Mouse (Mus musculus): ENCODE measurements around the gene Epha10.
"Not testable (repeated sequence)": the region's sequence is repeated elsewhere in the genome, so short reads cannot be mapped to it uniquely, and the experiment has no call there.

The Epha10 gene

DNA sequence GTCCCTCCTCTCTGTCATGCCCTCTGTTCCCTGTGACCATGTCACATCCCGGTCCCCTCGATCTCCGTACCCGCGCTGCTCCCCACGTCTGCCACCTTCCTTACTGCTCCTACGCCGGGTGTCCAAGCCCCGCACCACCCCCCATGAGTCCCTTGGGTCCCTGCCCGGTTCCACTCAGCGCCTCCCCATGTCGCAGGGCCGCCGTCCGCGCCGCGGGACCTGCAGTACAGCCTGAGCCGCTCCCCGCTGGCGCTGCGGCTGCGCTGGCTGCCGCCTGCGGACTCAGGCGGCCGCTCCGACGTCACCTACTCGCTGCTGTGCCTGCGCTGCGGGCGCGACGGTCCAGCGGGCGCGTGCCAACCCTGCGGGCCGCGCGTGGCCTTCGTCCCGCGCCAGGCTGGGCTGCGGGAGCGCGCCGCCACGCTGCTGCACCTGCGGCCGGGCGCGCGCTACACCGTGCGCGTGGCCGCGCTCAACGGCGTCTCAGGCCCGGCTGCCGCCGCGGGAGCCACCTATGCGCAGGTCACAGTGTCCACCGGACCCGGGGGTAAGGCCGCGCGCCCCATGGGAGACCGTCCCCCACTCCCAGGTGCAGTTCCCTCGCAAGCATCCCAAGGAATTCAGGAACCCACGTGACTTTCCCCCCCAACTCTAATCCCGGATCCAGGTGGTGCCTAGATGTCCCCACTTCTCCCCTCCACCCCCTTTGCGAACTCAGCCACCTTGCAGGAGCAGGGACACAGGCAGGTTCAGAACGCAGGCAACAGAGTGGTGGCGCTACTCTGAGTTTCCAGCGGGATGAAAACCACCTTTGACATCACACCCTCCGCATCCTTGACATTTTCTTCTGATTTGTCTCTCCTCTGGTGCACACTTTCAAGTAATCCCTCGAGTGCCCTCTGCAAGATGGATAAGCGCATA, 14.1 kb downstream of the Epha10 start:
- DNase-seq = no peak

DNA sequence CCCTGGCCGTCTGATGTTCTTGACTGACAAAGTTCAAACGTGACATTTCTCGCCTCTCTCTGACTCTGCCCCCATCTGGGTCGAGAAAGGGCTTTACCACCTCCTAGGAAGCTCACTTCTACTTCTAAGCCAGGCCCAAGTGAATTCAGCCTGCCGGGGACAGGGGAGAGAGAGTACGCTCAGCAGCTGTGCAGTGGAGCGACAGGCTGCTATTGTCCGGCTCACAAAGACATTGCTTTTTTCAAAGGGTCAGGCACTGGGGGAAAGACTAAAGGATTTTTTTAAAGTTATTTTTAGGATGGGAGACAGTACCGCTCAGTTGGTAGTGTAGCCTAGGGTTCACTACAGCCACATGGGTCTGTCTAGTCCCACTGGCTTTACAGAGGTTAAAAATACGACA, 17.7 kb downstream of the Epha10 start:
- no peak for DNase-seq

DNA sequence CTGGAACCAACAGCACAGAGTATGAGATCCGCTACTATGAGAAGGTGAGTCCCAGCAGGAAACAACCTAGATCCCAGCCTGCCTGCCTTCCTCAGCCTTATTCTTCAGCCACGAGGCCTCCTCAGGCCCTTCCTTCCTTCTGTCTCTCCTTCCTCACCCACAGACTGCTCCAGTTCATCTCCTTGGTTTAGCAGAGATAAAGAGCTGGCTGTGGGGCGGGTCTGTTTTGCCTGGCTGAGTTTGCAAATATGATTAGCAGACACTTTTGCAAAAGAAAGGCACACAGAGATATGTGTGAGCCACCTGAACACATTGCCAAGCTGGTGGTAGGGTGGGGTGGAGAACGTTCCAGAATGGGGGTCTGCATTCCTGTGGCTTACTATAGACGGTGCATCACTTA, 19.2 kb downstream of the Epha10 start:
- no peak for DNase-seq

DNA sequence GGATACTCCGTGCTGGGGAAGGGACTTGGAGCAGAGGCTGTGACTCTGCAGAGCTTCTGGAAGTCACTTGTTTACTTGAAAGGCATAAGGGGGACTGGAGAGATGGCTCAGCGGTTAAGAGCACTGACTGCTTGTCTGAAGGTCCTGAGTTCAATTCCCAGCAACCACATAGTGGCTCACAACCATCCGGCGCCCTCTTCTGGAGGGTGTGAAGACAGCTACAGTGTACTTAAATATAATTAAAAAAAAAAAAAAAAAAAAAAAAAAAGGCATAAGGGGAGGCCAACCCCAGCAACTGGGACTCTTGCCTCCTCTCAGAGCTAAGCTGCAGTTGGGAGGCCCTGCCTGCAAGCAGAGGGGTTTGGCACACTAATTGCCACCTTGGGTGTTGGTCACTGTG, 24.7 kb downstream of the Epha10 start:
- no peak for DNase-seq

DNA sequence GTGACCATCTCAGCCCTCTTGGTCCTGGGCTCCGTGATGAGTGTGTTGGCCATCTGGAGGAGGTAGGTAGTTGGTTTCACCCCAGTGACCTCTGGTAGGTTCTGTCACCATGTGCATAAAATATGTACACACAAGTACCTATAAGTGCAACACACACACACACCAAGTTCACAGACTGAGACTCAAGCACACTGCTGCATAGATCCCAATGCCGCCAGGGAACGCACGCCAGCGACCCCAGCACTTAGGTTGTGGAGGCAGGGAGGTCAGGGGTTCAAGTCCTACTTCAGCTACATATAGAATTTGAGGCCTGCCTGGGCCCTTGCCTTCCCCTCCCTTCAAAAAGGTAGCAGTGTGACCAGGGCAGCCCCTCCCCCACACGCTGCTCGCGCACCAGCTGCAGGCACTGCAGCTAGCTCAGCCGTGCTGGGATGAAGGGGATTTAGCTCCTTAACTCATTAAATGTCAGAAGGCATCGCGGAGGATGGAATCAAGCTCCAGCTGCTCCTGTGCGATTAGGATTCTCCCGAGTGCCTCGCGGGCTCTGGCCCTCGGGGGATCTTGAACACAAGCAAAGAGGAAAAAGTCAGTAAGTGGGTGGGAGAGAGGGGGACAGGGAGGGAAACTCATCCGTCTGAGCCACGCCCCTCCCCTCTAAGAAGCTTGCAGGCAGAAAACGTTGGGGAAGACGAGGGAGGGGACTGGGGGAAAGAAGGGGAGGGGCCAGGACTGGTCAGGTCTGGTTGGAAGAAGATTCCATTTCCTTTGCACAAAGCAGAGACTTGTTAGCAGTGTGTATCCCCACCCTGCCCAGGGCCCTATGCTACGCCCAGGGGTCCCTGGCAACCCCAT, 25.5 kb downstream of the Epha10 start:
- DNase-seq = peak; percentile 27

DNA sequence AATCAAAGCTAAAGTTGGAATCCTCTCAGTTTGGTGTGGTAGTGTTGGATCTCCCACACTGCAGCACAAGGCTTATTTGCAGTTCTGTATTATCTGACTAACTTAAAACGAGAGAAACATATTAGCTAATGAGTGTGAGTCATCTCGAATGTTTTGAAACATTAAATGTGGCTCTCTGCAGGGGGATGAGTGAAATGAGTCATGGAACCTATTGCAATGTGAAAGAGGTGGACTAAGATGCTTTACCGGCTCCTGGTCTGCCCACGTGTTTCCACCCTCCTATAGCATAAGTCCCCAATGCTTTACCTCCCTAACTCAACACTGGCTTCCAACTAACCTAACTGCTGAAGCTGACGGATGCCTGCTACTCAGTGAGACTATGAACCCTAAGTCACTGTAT, 47.4 kb downstream of the Epha10 start:
- DNase-seq = no peak

DNA sequence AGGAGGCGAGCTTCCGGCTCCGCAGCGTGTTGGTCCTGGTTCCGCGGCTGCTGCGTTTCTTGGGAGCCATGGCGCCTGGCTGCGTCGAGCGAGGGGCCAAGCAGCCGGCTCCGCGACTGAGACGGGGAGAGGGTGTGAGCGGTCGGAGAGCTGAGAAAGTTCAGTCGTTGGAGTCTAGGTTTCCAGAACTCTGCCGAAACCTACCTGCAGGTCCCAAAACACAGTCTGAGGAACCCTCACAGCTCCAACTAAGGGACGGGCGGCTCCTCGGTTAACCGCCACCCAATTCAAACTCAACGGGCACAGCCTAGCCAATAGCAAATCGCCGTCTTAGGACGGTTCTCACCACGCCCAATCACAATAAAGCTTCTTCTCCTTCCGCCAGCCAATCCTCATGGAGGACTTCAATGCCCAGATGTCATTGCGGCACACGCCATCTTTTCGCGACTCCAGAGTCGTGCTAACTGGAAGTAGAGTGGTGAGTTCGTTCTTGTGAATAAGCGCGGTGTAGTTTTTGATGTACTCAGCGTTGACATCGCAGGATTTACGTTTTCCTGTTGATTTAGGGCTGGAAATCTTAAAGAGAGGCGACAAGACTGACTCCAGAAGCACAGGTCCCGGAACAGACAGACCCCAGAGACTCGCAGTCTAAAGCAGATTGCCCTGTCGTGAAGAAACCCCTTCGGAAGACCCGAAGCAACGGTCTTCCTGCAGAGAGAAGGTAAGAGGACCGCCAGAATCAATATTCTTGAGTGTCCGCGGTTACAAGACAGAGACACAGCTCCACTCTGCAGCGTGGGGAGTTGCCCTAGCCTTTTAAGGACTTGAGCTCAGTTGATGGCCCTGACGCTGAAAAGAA, 56.1 kb downstream of the Epha10 start, which contains the start of gene 9930104L06Rik:
9930104L06Rik (plus strand) TSS at position 436 of the 859 bp plus-strand sequence.
- peak; percentile 96 for DNase-seq

DNA sequence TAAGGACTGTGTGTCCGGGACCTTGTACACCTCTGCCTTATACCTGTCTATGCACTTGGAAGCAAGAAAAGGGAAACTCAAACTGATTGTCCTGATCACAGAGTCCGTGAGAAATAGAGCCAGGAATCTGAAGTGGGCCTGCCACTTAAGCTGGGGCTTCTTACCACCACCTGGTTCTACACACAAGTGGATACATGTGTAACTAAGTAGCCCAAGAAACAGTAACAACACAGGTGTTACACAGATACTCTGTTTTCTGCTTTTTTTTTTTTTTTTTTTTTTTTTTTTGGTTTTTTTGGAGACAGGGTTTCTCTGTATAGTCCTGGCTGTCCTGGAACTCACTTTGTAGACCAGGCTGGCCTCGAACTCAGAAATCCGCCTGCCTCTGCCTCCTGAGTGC, 58.5 kb downstream of the Epha10 start, which contains the start of gene Cdca8:
Cdca8 (minus strand) TSS at position 101 of the 400 bp plus-strand sequence.
- DNase-seq = not testable (repeated sequence)

DNA sequence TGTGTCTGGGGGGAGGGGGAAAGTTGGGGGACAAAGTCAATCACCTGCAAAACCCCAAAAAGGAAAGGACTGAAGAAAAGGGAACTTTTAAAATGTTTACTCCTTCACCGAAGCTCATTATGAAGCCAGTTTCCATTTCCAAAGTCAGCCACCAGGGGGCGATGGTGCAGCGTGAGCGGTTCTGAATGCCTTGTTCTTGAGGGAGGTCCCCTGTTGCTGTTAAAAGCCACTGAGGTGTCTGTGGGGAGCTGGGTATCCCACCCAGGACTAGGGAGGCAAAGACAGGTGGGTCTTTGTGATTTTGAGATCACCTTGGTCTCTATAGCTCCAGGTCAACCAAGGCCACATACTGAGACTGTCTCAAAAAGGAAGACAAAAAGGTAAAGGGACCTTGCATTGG, 62.3 kb downstream of the Epha10 start:
- DNase-seq = peak; percentile 89

DNA sequence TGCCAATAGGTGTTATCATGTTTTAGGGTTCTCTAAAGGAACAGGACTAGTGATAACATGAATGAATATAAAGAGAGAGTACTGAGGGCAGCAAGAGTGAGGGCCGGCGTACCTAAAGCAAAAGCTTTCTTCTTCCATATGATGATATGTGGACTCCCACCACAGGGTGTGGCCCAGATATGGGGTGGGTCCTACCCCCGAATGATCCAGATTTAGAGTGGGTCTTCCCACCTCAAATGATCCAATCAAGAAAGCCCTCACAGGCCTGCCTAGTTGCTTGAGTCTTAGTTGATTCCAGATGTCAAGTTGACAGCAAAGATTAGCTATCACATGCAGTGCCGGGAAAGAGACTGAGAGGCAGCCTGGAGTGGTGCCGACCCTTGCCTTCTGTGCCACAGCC, 63.1 kb downstream of the Epha10 start:
- DNase-seq = no peak

DNA sequence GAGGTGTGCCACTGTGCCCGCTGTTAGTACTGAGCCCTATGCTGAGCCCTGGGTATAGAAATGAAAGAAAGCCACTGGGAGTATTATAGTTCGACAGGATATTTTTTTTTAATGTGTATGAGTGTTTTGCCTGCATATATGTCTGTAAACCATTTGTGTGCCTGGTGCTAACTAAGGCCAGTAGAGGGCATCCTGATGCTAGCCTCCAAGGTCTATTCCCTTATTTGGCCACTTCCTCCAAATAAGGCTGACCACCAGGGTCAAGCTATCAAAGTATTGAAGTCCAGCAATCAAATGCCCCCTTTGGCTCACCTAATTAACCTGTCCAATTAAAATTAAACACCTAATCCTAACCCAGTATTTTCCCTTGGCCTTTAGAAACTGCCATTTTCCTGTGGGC, 64.3 kb downstream of the Epha10 start:
- DNase-seq = no peak

DNA sequence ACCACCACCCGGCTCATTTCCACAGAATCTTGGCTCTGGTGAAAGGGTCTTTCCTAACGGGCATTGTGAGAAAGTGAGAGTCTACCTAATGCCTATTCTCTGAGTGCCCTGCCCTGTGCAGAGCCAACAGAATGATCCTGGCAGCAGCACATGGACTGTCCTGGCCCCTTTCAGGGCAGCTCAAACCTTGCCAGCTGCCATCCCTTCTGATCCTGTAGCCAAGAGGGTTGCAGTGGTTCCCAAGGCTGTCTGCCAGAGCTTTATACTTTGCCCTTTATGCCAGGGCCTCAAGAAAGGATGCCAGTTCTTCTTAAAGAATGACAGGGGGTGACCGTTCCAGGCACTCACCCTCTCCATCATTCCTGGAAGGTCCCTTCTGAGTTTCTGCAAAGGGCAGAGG, 68.8 kb downstream of the Epha10 start:
- no peak for DNase-seq

DNA sequence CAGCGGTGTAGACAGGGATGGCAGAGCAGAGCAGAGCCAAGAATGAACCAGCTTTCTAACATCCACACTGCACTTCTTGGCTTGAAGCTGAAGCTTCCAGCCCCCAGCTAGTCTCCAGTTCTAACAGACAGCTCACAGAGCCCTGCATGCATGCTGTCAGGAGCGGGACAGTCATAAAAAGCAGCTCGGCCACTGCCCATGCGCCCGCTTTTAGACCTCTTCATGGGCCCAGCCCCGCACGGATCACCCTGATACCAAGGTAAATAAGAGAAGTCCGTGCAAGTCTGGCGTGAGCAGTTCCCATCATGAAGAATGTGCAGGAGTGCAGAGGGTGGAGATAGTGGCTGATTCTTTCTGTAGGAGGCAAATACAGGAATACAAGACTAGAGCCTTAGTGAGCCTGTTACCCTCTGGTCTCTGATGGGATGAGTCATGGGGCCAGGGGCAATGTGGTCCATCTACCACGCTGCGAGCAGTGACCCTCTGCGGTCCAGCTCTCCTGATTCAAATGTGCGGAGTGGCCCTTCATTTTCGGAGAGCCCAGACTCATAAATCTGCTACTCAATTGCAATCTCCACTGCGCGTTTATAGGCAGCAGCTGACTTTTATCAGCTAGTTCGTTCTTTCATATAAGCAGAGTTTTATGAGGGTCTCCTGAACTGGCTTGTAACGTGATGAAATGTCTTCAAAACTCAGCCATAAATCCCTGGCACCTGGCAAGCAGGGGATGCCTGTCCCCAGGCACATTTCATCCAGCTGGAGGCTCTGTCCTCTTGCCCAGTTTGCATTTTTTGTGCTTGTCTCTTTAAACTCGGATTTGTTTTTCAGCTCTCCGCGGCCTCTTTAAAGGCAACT, 69.7 kb downstream of the Epha10 start:
- DNase-seq = peak; percentile 75

DNA sequence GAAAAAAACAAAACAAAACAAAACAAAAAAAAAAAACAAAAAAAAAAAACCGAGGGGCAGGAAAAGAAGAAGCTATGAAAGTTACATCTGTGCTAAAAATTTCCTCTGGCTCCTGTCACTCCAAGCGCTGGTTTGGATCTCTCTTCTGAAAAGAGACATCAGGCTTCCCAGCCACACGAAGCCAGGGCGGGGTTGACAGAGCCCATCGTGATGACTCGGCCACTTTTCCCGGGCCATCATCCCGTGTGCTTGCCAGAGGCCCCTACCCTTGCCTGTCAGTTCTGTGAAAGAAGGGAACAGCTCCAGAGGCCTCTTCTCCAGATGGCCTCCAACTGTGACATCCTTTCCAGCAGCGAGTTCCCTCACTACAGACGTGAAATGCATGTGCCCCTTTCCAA, 70.3 kb downstream of the Epha10 start:
- peak; percentile 68 for DNase-seq

DNA sequence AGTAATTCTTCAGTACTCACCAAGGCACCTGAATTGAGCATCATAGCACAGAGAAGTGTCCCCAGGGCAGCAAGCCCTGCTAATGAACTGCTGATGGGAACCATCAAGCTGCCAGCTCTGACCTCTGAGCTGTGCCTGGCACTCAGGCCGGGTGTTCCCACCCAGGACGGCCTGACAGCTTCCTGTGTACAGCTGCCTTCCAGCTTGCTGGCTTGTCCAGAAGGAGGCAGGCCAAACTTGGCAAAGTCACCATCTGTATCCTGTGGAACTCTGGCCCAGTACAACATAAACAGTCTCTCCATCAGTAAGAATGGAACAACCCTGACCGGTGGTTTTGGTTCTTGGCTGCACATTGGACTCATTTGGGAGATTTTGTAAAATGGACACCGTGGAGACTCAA, 72.8 kb downstream of the Epha10 start:
- no peak for DNase-seq

DNA sequence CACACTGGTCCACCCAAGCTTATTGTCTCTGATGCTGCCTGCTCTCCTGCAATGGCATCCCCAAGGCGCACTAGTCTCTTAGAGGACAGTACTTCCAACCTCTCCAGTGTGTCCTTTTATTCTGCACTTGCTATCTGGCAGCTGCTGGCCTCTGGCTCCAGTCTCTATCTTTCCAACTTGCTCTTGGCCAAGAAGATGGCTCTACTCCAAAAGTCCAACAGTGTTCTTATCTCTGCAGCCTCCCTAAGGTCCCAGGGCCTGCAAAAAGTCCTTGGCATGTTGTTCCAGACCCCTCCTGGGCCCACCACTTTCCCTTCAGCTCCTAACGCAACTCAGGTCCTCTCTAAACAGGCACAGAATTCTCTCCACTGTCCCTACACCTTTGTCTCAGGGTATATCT, 76.6 kb downstream of the Epha10 start:
- no peak for DNase-seq

DNA sequence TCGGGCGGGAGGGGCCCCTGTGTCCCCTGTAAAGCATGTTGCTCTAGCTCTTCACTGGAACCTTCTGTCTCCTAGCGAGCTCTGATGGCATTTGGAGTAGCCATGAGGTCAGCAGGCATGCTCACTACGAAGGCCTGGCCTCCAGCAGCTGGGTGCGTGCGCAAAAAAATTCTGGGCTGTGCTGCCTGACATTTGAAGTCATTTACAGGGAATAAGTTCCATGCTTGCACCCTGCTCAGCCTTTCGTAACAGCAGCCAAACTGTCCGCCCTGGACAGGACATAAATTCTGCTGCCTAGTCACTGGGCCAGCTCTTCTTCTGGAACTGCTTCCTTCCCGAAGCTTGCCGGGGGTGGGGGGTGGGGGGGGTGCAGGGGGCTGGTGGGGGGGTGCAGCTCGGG, 78.4 kb downstream of the Epha10 start:
- peak; percentile 81 for DNase-seq

DNA sequence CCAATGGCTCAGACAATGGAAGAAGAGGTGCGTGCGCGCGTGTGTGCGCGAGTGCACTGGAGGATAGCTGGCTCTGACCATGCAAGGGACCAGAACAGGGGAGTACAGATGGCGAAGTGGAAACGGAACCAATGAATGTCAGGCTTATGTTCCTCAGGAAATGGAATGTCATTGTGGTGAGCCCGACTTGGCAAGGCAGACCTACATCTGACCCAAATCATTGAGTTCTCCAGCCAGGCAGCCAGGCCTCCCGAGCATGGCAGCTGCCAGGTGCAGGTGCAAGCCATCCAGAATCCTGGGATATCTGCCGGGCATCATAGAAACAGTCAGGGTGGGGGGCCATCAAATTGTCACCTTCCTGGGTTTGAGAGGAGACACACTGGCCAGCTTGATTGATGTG, 80.2 kb downstream of the Epha10 start:
- no peak for DNase-seq

DNA sequence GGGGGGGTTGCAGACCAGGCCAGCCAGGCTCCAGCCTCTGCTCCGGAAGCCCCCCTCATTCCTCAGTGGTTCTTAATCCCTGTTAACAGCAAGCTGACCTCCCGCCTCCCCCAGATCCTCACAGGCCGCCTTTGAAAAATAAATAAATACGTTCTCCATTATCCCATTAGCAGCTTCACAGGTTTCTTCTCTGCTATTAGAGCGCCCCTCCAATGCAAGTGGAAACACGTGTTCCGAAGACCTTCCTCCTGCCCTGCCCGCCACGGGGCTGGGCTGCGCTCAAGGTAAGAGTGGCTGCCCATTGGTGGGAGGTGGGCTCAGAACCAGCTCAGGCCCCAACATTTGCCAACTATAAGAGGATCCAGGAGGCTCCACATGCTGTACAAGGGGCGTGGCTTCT, 81.9 kb downstream of the Epha10 start:
- no peak for DNase-seq

DNA sequence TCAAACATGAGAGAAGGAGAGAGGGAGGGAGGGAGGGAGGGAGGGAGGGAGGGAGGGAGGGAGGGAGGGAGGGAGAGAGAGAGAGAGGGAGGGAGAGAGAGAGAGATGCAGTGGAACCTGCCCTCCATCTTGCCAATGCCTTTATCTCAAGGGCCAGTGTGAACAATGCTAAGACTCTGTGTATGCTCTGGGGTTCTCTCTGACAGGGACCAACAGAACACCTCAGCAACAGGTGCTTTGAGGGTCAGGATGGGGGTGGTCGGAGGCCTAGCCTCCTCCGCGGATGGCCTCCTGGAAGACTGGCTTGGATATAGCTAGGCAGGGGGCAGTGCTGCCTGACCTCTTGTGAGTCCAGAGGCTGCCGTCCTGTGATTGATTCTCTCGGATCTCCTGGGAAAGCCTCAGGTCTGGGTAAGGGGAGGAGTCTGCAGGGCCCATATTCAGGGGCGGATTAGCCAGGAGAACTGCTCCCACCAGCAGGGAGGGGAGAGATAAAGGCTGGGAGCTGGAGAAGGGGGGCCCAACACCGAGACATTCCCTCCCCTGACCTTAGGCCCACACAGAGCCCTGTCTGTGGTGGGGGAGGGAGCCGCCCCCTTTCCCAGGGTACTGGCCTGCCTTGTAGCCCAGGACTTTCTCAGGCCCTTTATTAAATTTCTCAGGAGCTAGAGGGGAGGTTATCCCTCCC, 84.4 kb downstream of the Epha10 start:
- no peak for DNase-seq
